Mouse (Mus musculus) Muller cell, postnatal 12 days (primary cell): ENCODE measurements around the gene Btn2a2.

Source experiments
- DNase-seq: peaks from one replicate; pipeline ENCODE4 v3.0.0-alpha.2; 2015; ENCODE audit errors: inconsistent ontology term

The Btn2a2 gene

GRCm38 (mm10) chr13:23488400-23489322, at the start of gene Btn2a2:
Btn2a2 (minus strand) TSS chr13:23488857.
- peak; percentile 78 for DNase-seq

GRCm38 (mm10) chr13:23538249-23538648, 49.6 kb upstream of the Btn2a2 start:
- no peak for DNase-seq

GRCm38 (mm10) chr13:23537006-23537710, 48.5 kb upstream of the Btn2a2 start:
- DNase-seq = no peak

- DNase-seq = no peak
These were observed 47.6 kb upstream of the Btn2a2 start for GRCm38 (mm10) chr13:23536076-23536822.

GRCm38 (mm10) chr13:23535137-23536075, 46.7 kb upstream of the Btn2a2 start, which contains the start of gene Hist1h3g:
Hist1h3g (plus strand) TSS chr13:23535422.
- DNase-seq = peak; percentile 94

- peak; percentile 29 for DNase-seq
These were observed 45.9 kb upstream of the Btn2a2 start for GRCm38 (mm10) chr13:23534368-23535131.

GRCm38 (mm10) chr13:23533560-23534367, 45.1 kb upstream of the Btn2a2 start, which contains the start of gene Hist1h2af:
Hist1h2af (plus strand) TSS chr13:23533906.
- DNase-seq = peak; percentile 84

GRCm38 (mm10) chr13:23532262-23533075, 43.8 kb upstream of the Btn2a2 start:
- no peak for DNase-seq

- peak; percentile 97 for DNase-seq
These were observed 42.5 kb upstream of the Btn2a2 start, which contains the start of gene Hist1h4h for GRCm38 (mm10) chr13:23530901-23531875. Hist1h4h (plus strand) TSS chr13:23531050.

- DNase-seq = peak; percentile 82
These were observed 41.7 kb upstream of the Btn2a2 start for GRCm38 (mm10) chr13:23530181-23530900.

- DNase-seq = no peak
These were observed 41.0 kb upstream of the Btn2a2 start for GRCm38 (mm10) chr13:23529480-23530165.

- no peak for DNase-seq
These were observed 40.3 kb upstream of the Btn2a2 start for GRCm38 (mm10) chr13:23529005-23529404.

GRCm38 (mm10) chr13:23526312-23526711, 37.7 kb upstream of the Btn2a2 start:
- DNase-seq = peak; percentile 80

- no peak for DNase-seq
These were observed 37.2 kb upstream of the Btn2a2 start for GRCm38 (mm10) chr13:23525901-23526300.

- peak; percentile 62 for DNase-seq
These were observed 36.0 kb upstream of the Btn2a2 start for GRCm38 (mm10) chr13:23524654-23525053.

- DNase-seq = no peak
These were observed 35.3 kb upstream of the Btn2a2 start for GRCm38 (mm10) chr13:23523976-23524375.
